ENCODE assay signal across 9 mouse cellular contexts in the genomic region with DNA sequence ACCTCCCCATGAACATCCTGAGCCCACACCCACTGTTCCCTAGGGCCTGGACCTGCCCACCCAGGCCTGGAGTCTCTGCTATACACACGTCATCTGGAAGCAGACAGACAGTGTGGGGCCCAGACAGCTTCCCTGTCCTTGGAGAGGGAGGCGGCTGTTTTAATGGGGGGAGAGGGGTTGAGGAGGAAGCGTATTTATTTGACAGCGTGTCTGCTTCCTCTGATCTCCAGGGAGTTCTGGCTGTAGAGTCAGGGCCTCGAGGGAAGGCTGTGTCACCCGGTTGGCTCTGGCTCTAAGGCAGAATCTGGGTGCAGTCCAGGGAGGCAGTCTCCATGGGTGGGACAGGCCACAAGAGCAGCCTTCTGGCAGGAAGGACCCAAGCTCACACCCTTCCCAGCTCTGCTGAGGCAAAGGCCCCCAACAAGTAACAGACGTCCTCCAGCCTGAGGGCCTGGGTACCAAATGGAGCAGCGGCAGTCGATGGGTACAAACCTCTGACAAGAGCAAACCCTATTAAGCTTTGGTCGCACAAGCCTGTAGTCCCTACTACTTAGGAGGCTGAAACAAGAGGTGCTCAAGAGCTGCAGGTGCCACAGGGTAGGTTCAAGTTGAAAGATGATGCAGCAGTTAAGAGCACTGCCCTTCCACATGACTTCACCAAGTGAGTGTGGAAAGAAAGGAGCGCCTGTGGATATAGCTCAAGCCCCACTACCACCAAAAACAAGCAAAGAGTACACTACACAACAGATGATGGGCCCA. TPM values are rescaled to one million over a fixed set of nuclear protein-coding genes. Genes with fewer than 3 reads are reported as not detected.
DNase-seq lines count a peak whose midpoint lies in the region; ATAC-seq and TF ChIP-seq lines count a peak whose summit lies in the region.
"Had no signal": no experiment of that assay in that cellular context is flagged by ENCODE, and none has a peak within 500 bp of the region (broad histone marks: within the 10 kb centered on the region; RNA-seq: fewer than 3 reads in every experiment).

No protein-coding gene starts in this region.

- H3K9me3 ChIP-seq in embryonic facial prominence, embryonic 10.5 days = no peaks in the 10 kb centered on the region

- no peak for DNase-seq in layer of hippocampus, adult 2 months (ENCODE audit: low spot score in 2 of 2)
- no peak for DNase-seq in layer of hippocampus, adult 8-10 months (ENCODE audit: low spot score in 2 of 2)
- DNase-seq in embryonic facial prominence, embryonic 10.5 days (ENCODE audit: low spot score) = no peak
- peak; percentile 35 to 53 for DNase-seq in kidney, postnatal 4 days
- DNase-seq in thymus, postnatal 0 days (ENCODE audit: low spot score) = peak; percentile 55
- DNase-seq: gastrocnemius, postnatal 36 days had no signal

- H3K4me1 ChIP-seq in embryonic facial prominence, embryonic 10.5 days = peaks cover 45% of the 10 kb centered on the region

- 74% methylated on average over 11 of the region's 11 CpGs for WGBS in embryonic facial prominence, embryonic 10.5 days

- no peak for TF ChIP-seq CTCF in layer of hippocampus, adult 2 months (conservative IDR thresholded peaks at IDR 0.05)

- H3K27ac ChIP-seq in layer of hippocampus, adult 2 months = peak overlapping the region; percentile 15; the same call in 1 of the 2 replicates
- peak overlapping the region; percentile 65 for H3K27ac ChIP-seq in embryonic facial prominence, embryonic 10.5 days (replicated peaks)

- peaks cover 7% of the 10 kb centered on the region for H3K36me3 ChIP-seq in embryonic facial prominence, embryonic 10.5 days (replicated peaks)

- H3K4me3 ChIP-seq in layer of hippocampus, adult 2 months = no peak overlapping the region
- H3K4me3 ChIP-seq in embryonic facial prominence, embryonic 10.5 days = no peak overlapping the region

- no peak for ATAC-seq in erythroid progenitor cell, adult 5-6 weeks (replicated peaks; ENCODE audit: low FRiP score, poor library complexity, severe bottlenecking)
- ATAC-seq in megakaryocyte progenitor cell, adult 5-6 weeks (replicated peaks; ENCODE audit: poor library complexity) = no peak

- H3K27me3 ChIP-seq in embryonic facial prominence, embryonic 10.5 days (replicated peaks; ENCODE audit: low read depth, poor library complexity, severe bottlenecking) = 0 out of 2 replicates have a peak, but pooled peaks cover 5% of the 10 kb centered on the region

RNA-seq across cellular contexts. Expression of a gene that starts 9.5 kb away (rescaled TPM):
- total RNA-seq in layer of hippocampus, adult 2 months (2021) = 1 to 10 TPM; 2.9 TPM
- total RNA-seq in layer of hippocampus, adult 8-10 months (2022) = 1 to 10 TPM; 2.9 to 3.6 (median 3.2) TPM
- polyA plus RNA-seq in embryonic facial prominence, embryonic 10.5 days (2016; fragmentation: Nextera tagmentation; extraction: Ambion mirVana) = 11.3 and 13.0 TPM in 2 replicates
- 1,084 and 1,272 TPM in 2 replicates for polyA plus RNA-seq in thymus, postnatal 0 days (2015; fragmentation: Nextera tagmentation; extraction: Ambion mirVana)
- 16.2 and 22.6 TPM in 2 replicates for total RNA-seq in erythroid progenitor cell, adult 5-6 weeks (2015; ENCODE audit: low replicate concordance)
- 1.4 and 3.3 TPM in 2 replicates for total RNA-seq in erythroid progenitor cell, adult 5-6 weeks (2017; ENCODE audit: low replicate concordance)
- 1.0 and 2.6 TPM in 2 replicates for total RNA-seq in megakaryocyte progenitor cell, adult 5-6 weeks (2015)
- 0.64 TPM in 1 of 2 replicates, not detected in the other for total RNA-seq in megakaryocyte progenitor cell, adult 5-6 weeks (2017)

RNA-seq across cellular contexts. Expression of a gene that starts 41.6 kb away (rescaled TPM):
- 100 to 1,000 TPM; 456 to 474 TPM for total RNA-seq in layer of hippocampus, adult 2 months (2021)
- total RNA-seq in layer of hippocampus, adult 8-10 months (2022) = 100 to 1,000 TPM; 433 to 496 (median 439) TPM
- 938 and 966 TPM in 2 replicates for polyA plus RNA-seq in embryonic facial prominence, embryonic 10.5 days (2016; fragmentation: Nextera tagmentation; extraction: Ambion mirVana)
- 1,041 and 1,103 TPM in 2 replicates for polyA plus RNA-seq in thymus, postnatal 0 days (2015; fragmentation: Nextera tagmentation; extraction: Ambion mirVana)
- total RNA-seq in erythroid progenitor cell, adult 5-6 weeks (2015; ENCODE audit: low replicate concordance) = 103 and 116 TPM in 2 replicates
- 69.7 and 95.6 TPM in 2 replicates for total RNA-seq in erythroid progenitor cell, adult 5-6 weeks (2017; ENCODE audit: low replicate concordance)
- 251 and 286 TPM in 2 replicates for total RNA-seq in megakaryocyte progenitor cell, adult 5-6 weeks (2015)
- total RNA-seq in megakaryocyte progenitor cell, adult 5-6 weeks (2017) = 254 and 291 TPM in 2 replicates

RNA-seq across cellular contexts. Expression of a gene that starts 59.6 kb away (rescaled TPM):
- total RNA-seq in layer of hippocampus, adult 2 months (2021) = not detected
- not detected for total RNA-seq in layer of hippocampus, adult 8-10 months (2022)
- not detected in 2 replicates for polyA plus RNA-seq in embryonic facial prominence, embryonic 10.5 days (2016; fragmentation: Nextera tagmentation; extraction: Ambion mirVana)
- not detected in 2 replicates for polyA plus RNA-seq in thymus, postnatal 0 days (2015; fragmentation: Nextera tagmentation; extraction: Ambion mirVana)
- not detected in 2 replicates for total RNA-seq in erythroid progenitor cell, adult 5-6 weeks (2015; ENCODE audit: low replicate concordance)
- not detected in 2 replicates for total RNA-seq in erythroid progenitor cell, adult 5-6 weeks (2017; ENCODE audit: low replicate concordance)
- total RNA-seq in megakaryocyte progenitor cell, adult 5-6 weeks (2015) = not detected in 2 replicates
- not detected in 2 replicates for total RNA-seq in megakaryocyte progenitor cell, adult 5-6 weeks (2017)
- total RNA-seq: gastrocnemius, postnatal 36 days; layer of hippocampus, postnatal 14 days had no signal

Comparison
In these comparisons a context has a peak if more than half of its experiments do, and no peak if none do; other contexts are left out.
1. DNase-seq: peak in kidney, postnatal 4 days (2 of 2) and thymus, postnatal 0 days (single experiment); none in layer of hippocampus, adult 2 months (0 of 2), layer of hippocampus, adult 8-10 months (0 of 2) and embryonic facial prominence, embryonic 10.5 days (single experiment).